Mouse (Mus musculus) spleen, adult 12 weeks (tissue): Measurements from ENCODE around the gene Scn4b.

Experiments used
- DNase-seq: peaks from one replicate; pipeline ENCODE4 v3.0.0; 2022; ENCODE audit warnings: low spot score

The Scn4b gene

DNA sequence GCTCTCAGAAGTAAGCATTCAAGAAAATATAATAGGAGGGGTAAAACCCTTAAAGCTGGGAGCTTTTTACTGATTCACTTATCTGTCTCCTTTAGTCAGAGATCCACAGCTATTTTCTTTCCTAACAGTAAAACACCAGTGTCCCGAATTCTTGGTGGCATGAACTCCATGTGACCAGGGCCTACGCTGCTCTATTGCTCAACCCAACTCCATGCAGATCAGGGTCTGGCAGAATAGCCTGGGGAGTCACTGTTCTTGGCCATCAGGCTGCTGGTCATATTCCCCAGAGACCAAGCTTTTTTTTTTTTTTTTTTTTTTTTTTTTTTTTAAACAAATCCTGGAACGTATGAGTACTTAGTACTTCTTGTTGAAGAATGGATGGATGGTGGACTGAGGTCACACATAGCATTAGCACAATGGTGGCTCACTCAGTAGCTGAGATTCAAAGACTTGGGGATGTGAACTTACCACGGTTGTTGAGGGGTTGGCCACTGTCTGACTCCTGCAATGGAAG lies 51.5 kb downstream of the Scn4b start:
- DNase-seq = no peak

DNA sequence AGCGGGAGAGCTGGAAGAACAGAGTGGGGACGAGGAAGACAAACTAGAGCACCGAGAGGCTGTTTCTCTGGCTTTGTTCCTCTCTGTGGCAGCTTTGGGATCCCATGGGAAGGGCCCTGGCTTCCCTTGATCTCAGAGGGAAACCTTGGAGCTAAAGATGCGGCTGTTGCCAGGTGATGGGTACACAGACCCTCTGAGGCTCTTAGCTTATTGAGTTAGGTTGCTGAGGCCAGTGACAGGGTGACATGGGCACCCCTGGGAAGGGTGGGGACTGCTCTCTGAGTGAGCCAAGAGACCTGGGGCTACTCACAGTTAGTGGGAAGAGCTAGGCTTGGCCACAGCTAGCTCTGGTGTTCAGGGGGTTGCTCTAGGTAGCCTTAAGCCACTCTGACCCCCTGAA lies 57.3 kb downstream of the Scn4b start:
- no peak for DNase-seq

DNA sequence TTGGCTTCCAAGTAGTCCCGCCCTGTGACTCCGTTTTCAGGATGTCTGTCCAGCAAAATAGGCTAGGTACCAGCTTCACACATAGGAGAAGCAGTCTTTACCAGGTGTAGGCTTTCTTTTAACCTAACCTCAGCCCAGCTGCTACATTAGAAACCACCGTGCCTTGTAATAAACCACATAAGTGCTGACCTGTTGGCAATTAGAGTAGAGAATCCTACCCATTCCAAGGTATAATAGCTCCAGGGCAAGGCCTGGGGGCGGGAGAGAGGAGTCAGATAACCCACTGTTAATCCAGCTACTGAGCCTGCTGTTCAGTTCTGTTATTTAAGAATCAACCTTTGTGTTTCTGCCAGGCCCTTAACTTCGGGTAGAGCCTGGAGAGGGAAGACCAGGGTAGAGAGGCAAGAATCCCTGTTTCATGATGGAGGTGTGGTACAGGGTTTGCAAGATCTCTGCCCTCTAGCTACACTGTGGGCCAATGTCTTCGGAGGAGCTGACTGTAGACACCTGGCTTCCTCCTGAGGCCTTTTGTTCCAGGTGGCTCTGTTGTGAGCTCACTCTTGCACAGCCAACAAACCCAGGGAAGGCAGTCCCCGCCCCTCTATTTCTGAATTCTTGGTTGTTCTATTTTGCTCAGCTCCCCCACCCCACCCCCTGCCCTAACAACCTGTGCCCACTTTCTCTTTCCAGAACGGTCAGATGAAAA lies 58.1 kb downstream of the Scn4b start:
- no peak for DNase-seq

DNA sequence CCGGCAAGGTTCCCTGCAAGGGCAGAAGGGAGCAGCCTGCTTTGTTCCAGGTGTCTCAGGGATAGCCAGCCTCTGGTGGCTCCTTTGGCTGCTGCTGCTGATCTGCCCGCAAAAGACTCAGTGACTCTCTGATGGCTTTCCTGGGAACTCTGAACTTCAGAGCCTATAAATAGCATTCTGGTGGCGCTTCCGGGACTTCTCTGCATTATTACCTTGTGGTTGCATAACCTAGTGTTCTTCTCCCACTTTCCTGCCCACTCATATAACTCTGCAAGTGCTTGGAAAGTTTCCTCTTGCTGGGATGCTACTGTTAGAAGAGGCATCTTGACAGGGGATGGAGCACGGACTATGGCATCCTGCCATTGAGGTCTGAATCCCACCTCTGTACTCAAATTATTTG lies 59.4 kb downstream of the Scn4b start:
- DNase-seq = no peak

DNA sequence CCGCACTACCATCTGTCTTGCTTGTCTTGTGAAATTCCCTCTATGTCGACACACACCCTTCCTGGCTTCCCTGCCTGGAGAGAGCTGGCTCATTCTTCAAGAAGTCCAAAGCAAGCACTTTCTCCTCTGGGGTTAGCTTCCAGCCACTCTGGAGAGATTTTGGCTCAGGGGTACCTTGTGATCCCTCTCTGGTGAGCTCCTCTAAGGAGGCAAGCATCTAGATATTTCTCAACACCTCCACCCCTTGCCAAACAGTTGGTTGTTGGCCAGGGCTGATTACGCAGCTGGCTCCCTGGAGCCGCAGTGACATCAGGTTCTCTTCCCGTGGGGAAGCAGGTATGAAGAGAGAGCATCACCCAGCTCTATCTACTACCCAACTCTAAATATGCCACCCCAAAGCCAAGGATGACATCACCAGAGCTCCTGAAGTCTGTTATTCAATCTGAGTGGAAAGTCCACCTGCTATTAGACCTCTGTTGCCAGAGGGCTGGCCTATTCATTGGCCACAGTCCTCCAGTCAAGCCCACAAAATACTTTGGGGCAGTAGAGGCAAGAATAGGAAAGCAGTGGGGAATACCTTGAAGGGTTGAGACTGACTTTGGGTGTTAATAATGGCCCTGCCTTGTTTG lies 63.2 kb downstream of the Scn4b start:
- DNase-seq = no peak

DNA sequence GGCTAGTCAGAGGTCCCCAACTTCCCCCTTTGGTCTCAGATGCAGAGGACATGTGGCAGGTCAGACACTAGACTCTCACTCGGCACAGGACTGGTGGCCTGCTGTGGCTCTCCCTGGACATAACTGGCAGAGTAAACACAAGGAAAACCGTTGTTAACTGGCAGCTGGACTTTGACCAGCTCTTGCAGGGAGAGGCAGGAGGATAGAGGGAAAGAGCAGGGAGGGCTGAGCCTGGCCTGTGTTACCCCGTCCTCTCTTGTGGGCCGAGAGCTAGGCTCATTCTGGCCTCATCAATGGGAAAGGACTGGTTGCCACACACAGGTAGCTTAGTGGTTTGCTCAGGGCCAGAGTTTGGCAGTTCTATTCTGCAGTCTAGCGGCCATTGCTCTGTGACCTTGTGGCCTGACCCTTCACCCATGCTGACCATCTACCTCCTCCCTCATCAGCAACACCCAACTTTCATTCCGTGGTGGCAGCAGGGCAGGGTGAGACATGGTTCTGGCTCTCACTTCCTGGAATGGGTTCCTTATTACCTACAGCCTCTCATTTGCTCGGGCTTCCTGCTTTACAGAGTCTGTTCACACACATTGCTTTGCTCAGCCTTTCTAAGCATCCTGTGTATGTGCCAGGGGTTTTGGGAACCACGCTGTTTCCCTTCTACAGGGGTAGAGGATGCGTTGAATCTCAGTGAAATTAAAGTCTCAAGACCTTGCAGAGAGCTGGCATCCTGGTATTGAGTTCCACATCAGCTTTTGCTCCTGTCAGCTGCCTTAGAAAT lies 64.0 kb downstream of the Scn4b start:
- no peak for DNase-seq
